ENCODE assay signal across 18 mouse cellular contexts in genomic region chr1:83896650-83897049, GRCm38 (mm10).
A peak's percentile ranks its signal among the peaks of the same experiment; 100 is the strongest.
DNase-seq lines count a peak whose midpoint lies in the region; ATAC-seq and TF ChIP-seq lines count a peak whose summit lies in the region.
"Had no signal": no experiment of that assay in that cellular context is flagged by ENCODE, and none has a peak within 500 bp of the region (broad histone marks: within the 10 kb centered on the region; RNA-seq: fewer than 3 reads in every experiment).

No protein-coding gene starts in this region.

- no peak overlapping the region for H3K4me2 ChIP-seq in embryonic facial prominence, embryonic 14.5 days (ENCODE audit: low read depth, low read length)
- H3K4me2 ChIP-seq in forebrain, embryonic 11.5 days (ENCODE audit: low read depth, low read length, severe bottlenecking) = no peak overlapping the region
- H3K4me2 ChIP-seq: hindbrain, embryonic 13.5 days had no signal

- ATAC-seq in embryonic facial prominence, embryonic 14.5 days (ENCODE audit: low read depth) = peak; percentile 81
- ATAC-seq in forebrain, embryonic 11.5 days (replicated peaks; ENCODE audit: low FRiP score) = no peak
- ATAC-seq: forebrain, postnatal 0 days; intestine, postnatal 0 days had no signal

- no peaks in the 10 kb centered on the region for H3K9me3 ChIP-seq in embryonic facial prominence, embryonic 14.5 days (ENCODE audit: control insufficient read depth, low read length)
- no peaks in the 10 kb centered on the region for H3K9me3 ChIP-seq in forebrain, embryonic 11.5 days (ENCODE audit: control insufficient read depth, low read length)
- H3K9me3 ChIP-seq: hindbrain, embryonic 13.5 days had no signal

- H3K36me3 ChIP-seq in embryonic facial prominence, embryonic 14.5 days (ENCODE audit: control insufficient read depth, insufficient read depth, low read length) = no peaks in the 10 kb centered on the region
- no peaks in the 10 kb centered on the region for H3K36me3 ChIP-seq in forebrain, embryonic 11.5 days (ENCODE audit: control insufficient read depth, insufficient read depth, low read length)
- H3K36me3 ChIP-seq: hindbrain, embryonic 13.5 days had no signal

- H3K4me3 ChIP-seq in gastrocnemius, adult 2 months = no peak overlapping the region
- H3K4me3 ChIP-seq in embryonic facial prominence, embryonic 14.5 days (ENCODE audit: low read depth, low read length) = no peak overlapping the region
- H3K4me3 ChIP-seq in forebrain, embryonic 11.5 days (ENCODE audit: low read depth, low read length) = no peak overlapping the region
- H3K4me3 ChIP-seq: hindbrain, embryonic 13.5 days had no signal

- intact Hi-C loops in gastrocnemius, adult 2 months (cut with DNase I) = no loop called here
- intact Hi-C loops in heart, postnatal 10 days (cut with DNase I) = no loop called here

- H3K27ac ChIP-seq in gastrocnemius, adult 2 months = no peak overlapping the region
- no peak overlapping the region for H3K27ac ChIP-seq in embryonic facial prominence, embryonic 14.5 days (replicated peaks; ENCODE audit: low read depth, low read length)
- H3K27ac ChIP-seq in forebrain, embryonic 11.5 days (ENCODE audit: low read depth, low read length) = no peak overlapping the region
- H3K27ac ChIP-seq: hindbrain, embryonic 13.5 days had no signal

- 14% methylated on average over 5 of the region's 5 CpGs for WGBS in embryonic facial prominence, embryonic 14.5 days
- 65% methylated on average over 5 of the region's 5 CpGs for WGBS in forebrain, embryonic 11.5 days

- H3K9ac ChIP-seq in embryonic facial prominence, embryonic 14.5 days (ENCODE audit: low read depth, low read length) = no peak overlapping the region
- no peak overlapping the region for H3K9ac ChIP-seq in forebrain, embryonic 11.5 days (ENCODE audit: low read length)
- H3K9ac ChIP-seq: forebrain, postnatal 0 days; hindbrain, embryonic 13.5 days had no signal

- DNase-seq in gastrocnemius, adult 2 months = peak; percentile 21
- no peak for DNase-seq in gastrocnemius, adult 8-10 months (ENCODE audit: low spot score in 2 of 2)
- DNase-seq in 3T3-L1 (ENCODE audit: low read depth, low spot score) = peak; percentile 2
- DNase-seq in embryonic facial prominence, embryonic 14.5 days (ENCODE audit: low spot score) = peak; percentile 75
- peak; percentile 18 to 29 for DNase-seq in heart, postnatal 10 days
- DNase-seq in forebrain, embryonic 11.5 days (ENCODE audit: low spot score) = no peak
- no peak for DNase-seq in urinary bladder, postnatal 4 days (ENCODE audit: low spot score in 2 of 2)
- DNase-seq in spleen, postnatal 4 days (ENCODE audit: low spot score in 2 of 2) = no peak
- DNase-seq: adrenal gland, postnatal 10 days; cerebellum, adult 9-10 months; forebrain, postnatal 0 days; gastrocnemius, postnatal 25 days; kidney, postnatal 14 days; lung, adult 18-20 months; right cerebral cortex, postnatal 25 days; thymus, adult 2 months had no signal

- H3K27me3 ChIP-seq in embryonic facial prominence, embryonic 14.5 days (replicated peaks; ENCODE audit: control insufficient read depth, insufficient read depth, low read length) = no peaks in the 10 kb centered on the region
- H3K27me3 ChIP-seq in forebrain, embryonic 11.5 days (ENCODE audit: control insufficient read depth, insufficient read depth, low read length) = no peaks in the 10 kb centered on the region
- H3K27me3 ChIP-seq: hindbrain, embryonic 13.5 days had no signal

- H3K4me1 ChIP-seq in embryonic facial prominence, embryonic 14.5 days (ENCODE audit: control insufficient read depth, insufficient read depth, low read length) = peaks cover 7% of the 10 kb centered on the region; the same call in 1 of the 2 replicates
- no peaks in the 10 kb centered on the region for H3K4me1 ChIP-seq in forebrain, embryonic 11.5 days (replicated peaks; ENCODE audit: control insufficient read depth, insufficient read depth, low read length)

- TF ChIP-seq CTCF in gastrocnemius, adult 2 months (IDR thresholded peaks at IDR 0.05) = no peak

Comparison
In these comparisons a context has a peak if more than half of its experiments do, and no peak if none do; other contexts are left out.
1. DNase-seq: peak in gastrocnemius, adult 2 months (single experiment), 3T3-L1 (single experiment), embryonic facial prominence, embryonic 14.5 days (single experiment) and heart, postnatal 10 days (2 of 2); none in gastrocnemius, adult 8-10 months (0 of 2), forebrain, embryonic 11.5 days (single experiment), urinary bladder, postnatal 4 days (0 of 2) and spleen, postnatal 4 days (0 of 2).